In genomic region chr8:93917859-93918421, GRCm38 (mm10) we compare ENCODE assay signal across 7 mouse cellular contexts.
DNase-seq lines count a peak whose midpoint lies in the region; ATAC-seq lines count a peak whose summit lies in the region.

No protein-coding gene starts in this region.

- peak overlapping the region; percentile 20 for H3K4me2 ChIP-seq in forebrain, embryonic 13.5 days
- H3K4me2 ChIP-seq in hindbrain, embryonic 15.5 days: peak overlapping the region; percentile 18; the same call in 1 of the 2 replicates
- H3K4me2 ChIP-seq in limb, embryonic 12.5 days: no peak overlapping the region

- WGBS in forebrain, embryonic 13.5 days: 4% methylated on average over 13 of the region's 13 CpGs
- WGBS in hindbrain, embryonic 15.5 days: 12% methylated on average over 13 of the region's 13 CpGs
- WGBS in limb, embryonic 12.5 days: 34% methylated on average over 13 of the region's 13 CpGs

- H3K4me1 ChIP-seq in forebrain, embryonic 13.5 days: peaks cover 84% of the 10 kb centered on the region
- peaks cover 76% of the 10 kb centered on the region for H3K4me1 ChIP-seq in hindbrain, embryonic 15.5 days (replicated peaks)
- H3K4me1 ChIP-seq in limb, embryonic 12.5 days (replicated peaks): peaks cover 28% of the 10 kb centered on the region

- H3K4me3 ChIP-seq in forebrain, embryonic 13.5 days: no peak overlapping the region
- H3K4me3 ChIP-seq in hindbrain, embryonic 15.5 days: no peak overlapping the region
- H3K4me3 ChIP-seq in limb, embryonic 12.5 days (replicated peaks): no peak overlapping the region

- ATAC-seq in forebrain, embryonic 13.5 days: peak; percentile 89
- peak; percentile 88 for ATAC-seq in hindbrain, embryonic 15.5 days (ENCODE audit: low FRiP score, low read depth)
- ATAC-seq in limb, embryonic 12.5 days (ENCODE audit: insufficient number of reproducible peaks, insufficient read depth, low FRiP score, low TSS enrichment, low read depth): no peak; the same call in 1 of the 2 replicates

- H3K9ac ChIP-seq in forebrain, embryonic 13.5 days: 0 out of 2 replicates have a peak overlapping the region, but pooled peaks have one; percentile 23
- no peak overlapping the region for H3K9ac ChIP-seq in hindbrain, embryonic 15.5 days
- H3K9ac ChIP-seq in limb, embryonic 12.5 days (replicated peaks): no peak overlapping the region

- no peaks in the 10 kb centered on the region for H3K9me3 ChIP-seq in forebrain, embryonic 13.5 days (replicated peaks)
- no peaks in the 10 kb centered on the region for H3K9me3 ChIP-seq in hindbrain, embryonic 15.5 days
- H3K9me3 ChIP-seq in limb, embryonic 12.5 days: no peaks in the 10 kb centered on the region

- no peaks in the 10 kb centered on the region for H3K27me3 ChIP-seq in forebrain, embryonic 13.5 days
- no peaks in the 10 kb centered on the region for H3K27me3 ChIP-seq in hindbrain, embryonic 15.5 days
- peaks cover 16% of the 10 kb centered on the region for H3K27me3 ChIP-seq in limb, embryonic 12.5 days

- DNase-seq in adrenal gland, adult 8-10 months: peak; percentile 19
- peak; percentile 98 for DNase-seq in cerebellum, adult 11 months
- peak; percentile 69 for DNase-seq in ovary, postnatal 36 days (ENCODE audit: low spot score)
- no peak for DNase-seq in thymus, postnatal 36 days

- H3K36me3 ChIP-seq in forebrain, embryonic 13.5 days (ENCODE audit: poor library complexity, severe bottlenecking): no peaks in the 10 kb centered on the region
- H3K36me3 ChIP-seq in hindbrain, embryonic 15.5 days: no peaks in the 10 kb centered on the region
- H3K36me3 ChIP-seq in limb, embryonic 12.5 days: no peaks in the 10 kb centered on the region

- peak overlapping the region; percentile 94 for H3K27ac ChIP-seq in forebrain, embryonic 13.5 days
- peak overlapping the region; percentile 81 for H3K27ac ChIP-seq in hindbrain, embryonic 15.5 days (replicated peaks)
- peak overlapping the region; percentile 50; the same call in 1 of the 2 replicates for H3K27ac ChIP-seq in limb, embryonic 12.5 days

Comparison
In these comparisons a context has a peak if more than half of its experiments do, and no peak if none do; other contexts are left out.
1. DNase-seq: peak in adrenal gland, adult 8-10 months (single experiment), cerebellum, adult 11 months (single experiment) and ovary, postnatal 36 days (single experiment); none in thymus, postnatal 36 days (0 of 2).
2. Peak in every context shown above with its lines, with median percentiles within 50 percentile points of each other: H3K27ac ChIP-seq.